Mouse (Mus musculus) heart, postnatal 0 days (tissue): ENCODE results near the gene Slc23a2.

Experiments
- CTCF ChIP-seq: IDR thresholded peaks from 2 replicates; pipeline ENCODE4 v1.5.1; 2016; ENCODE audit warnings: antibody characterized with exemption, control low read depth, low read depth
- EP300 ChIP-seq: IDR thresholded peaks from 2 replicates; pipeline ENCODE4 v1.6.1; 2016; ENCODE audit warnings: antibody characterized with exemption, low read depth

DNA sequence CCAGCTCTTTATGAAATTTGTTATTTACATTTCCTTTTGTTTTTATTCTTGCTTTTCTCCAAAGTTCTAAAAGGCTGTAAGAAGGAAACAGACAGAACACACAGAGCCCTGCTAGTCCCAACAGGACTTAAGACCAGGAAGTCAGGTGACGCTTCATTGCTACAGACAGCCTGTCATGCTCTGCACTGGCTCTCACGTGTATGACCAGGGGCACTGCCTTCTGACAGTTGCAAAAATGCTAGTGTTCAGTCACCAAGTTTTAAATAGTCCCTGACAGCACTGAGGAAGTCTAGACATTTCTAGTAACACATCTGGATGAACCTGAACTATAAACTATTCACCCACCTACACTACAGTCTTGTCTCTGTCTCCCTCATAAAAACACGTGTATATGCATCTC is 34.2 kb downstream of the Slc23a2 start:
- TF ChIP-seq CTCF (no peak), EP300 (no peak)
